Mouse (Mus musculus) stomach, embryonic 14.5 days (tissue): Measurements from ENCODE around the gene AI467606. TPM values are rescaled to one million over a fixed set of nuclear protein-coding genes. Genes with fewer than 3 reads are reported as not detected.

Experiments
- ATAC-seq: fragments of 200-750 bp; cut with Nextera tagmentation; 2 replicates; pipeline ENCODE4 v1.8.0; 2017; ENCODE audit warnings: low read depth, moderate TSS enrichment; ENCODE audit not compliant: insufficient number of reproducible peaks, insufficient read depth, low FRiP score
- H3K27ac ChIP-seq: fragments of 300-500 bp; sonication (generic); 2 replicates; pipeline ENCODE4 v1.5.1; 2014; ENCODE audit warnings: mild to moderate bottlenecking, low read length, moderate library complexity, mixed read lengths
- H3K27me3 ChIP-seq: fragments of 300-500 bp; sonication (generic); 2 replicates; pipeline ENCODE4 v1.6.1; 2014; ENCODE audit warnings: low read length, control low read depth, mixed read lengths; ENCODE audit not compliant: control insufficient read depth, insufficient read depth
- H3K36me3 ChIP-seq: fragments of 300-500 bp; sonication (generic); 2 replicates; pipeline ENCODE4 v1.6.1; 2014; ENCODE audit warnings: mild to moderate bottlenecking, control low read depth, low read length, moderate library complexity, mixed read lengths; ENCODE audit not compliant: control insufficient read depth, insufficient read depth
- H3K4me1 ChIP-seq: fragments of 300-500 bp; sonication (generic); 2 replicates; pipeline ENCODE4 v1.6.1; 2014; ENCODE audit warnings: low read length, control low read depth, mixed read lengths; ENCODE audit not compliant: control insufficient read depth, insufficient read depth
- H3K4me2 ChIP-seq: fragments of 300-500 bp; sonication (generic); replicated peaks from 2 replicates; pipeline ENCODE4 v1.6.1; 2014; ENCODE audit warnings: low read depth, low read length, control low read depth
- H3K4me3 ChIP-seq: fragments of 300-500 bp; sonication (generic); 2 replicates; pipeline ENCODE4 v1.5.1; 2014; ENCODE audit warnings: low read depth, low read length, control low read depth
- H3K9ac ChIP-seq: fragments of 300-500 bp; sonication (generic); replicated peaks from 2 replicates; pipeline ENCODE4 v1.6.1; 2014; ENCODE audit warnings: low read depth, mild to moderate bottlenecking, control low read depth, low read length, moderate library complexity, mixed read lengths
- H3K9me3 ChIP-seq: fragments of 300-500 bp; sonication (generic); 2 replicates; pipeline ENCODE4 v1.6.1; 2016; ENCODE audit warnings: low read depth, low read length, control low read depth; ENCODE audit not compliant: control insufficient read depth
- WGBS: fragments of 180-500 bp; shearing (Covaris S2); extraction: QIAGEN DNeasy Blood & Tissue Kit; methylation state at CpG from one replicate; pipeline ENCODE4 v1.1.7; 2014; 5-methylcytosine and 5-hydroxymethylcytosine counted together
- polyA plus RNA-seq: library from polyadenylated mRNA; unstranded; fragments of >200 nt; fragmentation: Nextera tagmentation; extraction: Ambion mirVana; gene quantifications from 2 replicates; pipeline ENCODE4 v1.2.1, GENCODE M21; 2014

Gene AI467606
- polyA plus RNA-seq, 1 experiment from 2014 or later = 5.3 TPM

- Histone ChIP-seq H3K36me3 (no peaks in the 10 kb centered on the region), H3K4me2 (no peak overlapping the region), H3K9ac (no peak overlapping the region), H3K4me1 (no peaks in the 10 kb centered on the region), H3K4me3 (no peak overlapping the region), H3K27me3 (no peaks in the 10 kb centered on the region), H3K9me3 (no peaks in the 10 kb centered on the region), H3K27ac (no peak overlapping the region)
- 72% methylated on average over 5 of the region's 5 CpGs for WGBS
- ATAC-seq = no peak
Observed at GRCm38 (mm10) chr7:127133125-127133524, 42.0 kb downstream of the AI467606 start.

- no peaks in the 10 kb centered on the region for H3K27me3 ChIP-seq
- H3K9ac ChIP-seq = no peak overlapping the region
- H3K4me3 ChIP-seq = no peak overlapping the region
- no peak for ATAC-seq
- H3K36me3 ChIP-seq = no peaks in the 10 kb centered on the region
- H3K4me1 ChIP-seq = no peaks in the 10 kb centered on the region
- H3K4me2 ChIP-seq = no peak overlapping the region
- H3K9me3 ChIP-seq = no peaks in the 10 kb centered on the region
- WGBS = 81% methylated on average over 11 of the region's 11 CpGs
- no peak overlapping the region for H3K27ac ChIP-seq
Observed at GRCm38 (mm10) chr7:127134821-127135447, 43.8 kb downstream of the AI467606 start.

GRCm38 (mm10) chr7:127136181-127137071 is 45.3 kb downstream of the AI467606 start:
- 82% methylated on average over 22 of the region's 22 CpGs for WGBS
- Histone ChIP-seq H3K4me2 (no peak overlapping the region), H3K27ac (no peak overlapping the region), H3K9ac (no peak overlapping the region), H3K9me3 (no peaks in the 10 kb centered on the region), H3K36me3 (no peaks in the 10 kb centered on the region), H3K4me3 (no peak overlapping the region), H3K27me3 (no peaks in the 10 kb centered on the region), H3K4me1 (no peaks in the 10 kb centered on the region)
- ATAC-seq = no peak

- no peaks in the 10 kb centered on the region for H3K36me3 ChIP-seq
- no peaks in the 10 kb centered on the region for H3K27me3 ChIP-seq
- no peak for ATAC-seq
- H3K4me1 ChIP-seq = no peaks in the 10 kb centered on the region
- H3K9ac ChIP-seq = no peak within 1 kb of the TSS
- H3K4me3 ChIP-seq = no peak within 1 kb of the TSS
- H3K4me2 ChIP-seq = no peak within 1 kb of the TSS
- no peak within 1 kb of the TSS for H3K27ac ChIP-seq
- no peaks in the 10 kb centered on the region for H3K9me3 ChIP-seq
- WGBS = 66% methylated on average over 9 of the region's 9 CpGs
Observed at GRCm38 (mm10) chr7:127137262-127138017, 46.3 kb downstream of the AI467606 start, which contains the start of gene Spn. Spn (minus strand) TSS chr7:127137823.

GRCm38 (mm10) chr7:127139100-127139499 is 47.9 kb downstream of the AI467606 start:
- Histone ChIP-seq H3K36me3 (no peaks in the 10 kb centered on the region), H3K9me3 (no peaks in the 10 kb centered on the region), H3K4me3 (no peak overlapping the region), H3K9ac (no peak overlapping the region), H3K4me1 (no peaks in the 10 kb centered on the region), H3K4me2 (no peak overlapping the region), H3K27me3 (no peaks in the 10 kb centered on the region), H3K27ac (no peak overlapping the region)
- 87% methylated on average over 7 of the region's 7 CpGs for WGBS
- ATAC-seq = no peak

- Histone ChIP-seq H3K4me3 (no peak overlapping the region), H3K4me2 (no peak overlapping the region), H3K27ac (no peak overlapping the region), H3K9ac (no peak overlapping the region), H3K27me3 (no peaks in the 10 kb centered on the region), H3K4me1 (no peaks in the 10 kb centered on the region), H3K9me3 (no peaks in the 10 kb centered on the region), H3K36me3 (no peaks in the 10 kb centered on the region)
- 43% methylated on average over 5 of the region's 5 CpGs for WGBS
- ATAC-seq = no peak
Observed at GRCm38 (mm10) chr7:127139562-127139961, 48.4 kb downstream of the AI467606 start.

GRCm38 (mm10) chr7:127140623-127141404 is 49.7 kb downstream of the AI467606 start:
- no peak overlapping the region for H3K4me3 ChIP-seq
- no peaks in the 10 kb centered on the region for H3K36me3 ChIP-seq
- H3K4me2 ChIP-seq = no peak overlapping the region
- H3K27me3 ChIP-seq = no peaks in the 10 kb centered on the region
- H3K4me1 ChIP-seq = no peaks in the 10 kb centered on the region
- 69% methylated on average over 7 of the region's 7 CpGs for WGBS
- H3K9ac ChIP-seq = no peak overlapping the region
- no peaks in the 10 kb centered on the region for H3K9me3 ChIP-seq
- H3K27ac ChIP-seq = no peak overlapping the region
- ATAC-seq = no peak

GRCm38 (mm10) chr7:127142214-127142613 is 51.1 kb downstream of the AI467606 start:
- 52% methylated on average over 2 of the region's 2 CpGs for WGBS
- H3K27me3 ChIP-seq = no peaks in the 10 kb centered on the region
- no peak overlapping the region for H3K9ac ChIP-seq
- H3K4me1 ChIP-seq = no peaks in the 10 kb centered on the region
- no peak overlapping the region for H3K27ac ChIP-seq
- H3K36me3 ChIP-seq = no peaks in the 10 kb centered on the region
- H3K4me3 ChIP-seq = no peak overlapping the region
- ATAC-seq = no peak
- H3K9me3 ChIP-seq = no peaks in the 10 kb centered on the region
- no peak overlapping the region for H3K4me2 ChIP-seq
